Mouse (Mus musculus) neural tube, embryonic 15.5 days (tissue): ENCODE measurements around the gene Nup188. TPM values are rescaled to one million over a fixed set of nuclear protein-coding genes. Genes with fewer than 3 reads are reported as not detected.

Experiments used
- ATAC-seq: fragments of 200-750 bp; cut with Nextera tagmentation; 2 replicates; pipeline ENCODE4 v1.8.0; 2017; ENCODE audit warnings: mild to moderate bottlenecking, moderate TSS enrichment, moderate library complexity; ENCODE audit not compliant: low FRiP score
- H3K27ac ChIP-seq: fragments of 300-500 bp; sonication (generic); replicated peaks from 2 replicates; pipeline ENCODE4 v1.5.1; 2015; ENCODE audit warnings: mild to moderate bottlenecking, inconsistent platforms
- H3K27me3 ChIP-seq: fragments of 300-500 bp; sonication (generic); replicated peaks from 2 replicates; pipeline ENCODE4 v1.6.1; 2015; ENCODE audit warnings: inconsistent platforms
- H3K36me3 ChIP-seq: fragments of 300-500 bp; sonication (generic); 2 replicates; pipeline ENCODE4 v1.6.1; 2015; ENCODE audit warnings: inconsistent platforms
- H3K4me1 ChIP-seq: fragments of 300-500 bp; sonication (generic); 2 replicates; pipeline ENCODE4 v1.6.1; 2015; ENCODE audit warnings: inconsistent platforms
- H3K4me2 ChIP-seq: fragments of 300-500 bp; sonication (generic); 2 replicates; pipeline ENCODE4 v1.6.1; 2015; ENCODE audit warnings: inconsistent platforms, mild to moderate bottlenecking, moderate library complexity
- H3K4me3 ChIP-seq: fragments of 300-500 bp; sonication (generic); replicated peaks from 2 replicates; pipeline ENCODE4 v1.5.1; 2015; ENCODE audit warnings: mild to moderate bottlenecking, inconsistent platforms
- H3K9ac ChIP-seq: fragments of 300-500 bp; sonication (generic); replicated peaks from 2 replicates; pipeline ENCODE4 v1.6.1; 2015; ENCODE audit warnings: mild to moderate bottlenecking, inconsistent platforms
- H3K9me3 ChIP-seq: fragments of 300-500 bp; sonication (generic); replicated peaks from 2 replicates; pipeline ENCODE4 v1.6.1; 2016; ENCODE audit warnings: inconsistent platforms
- WGBS: fragments of 180-500 bp; shearing (Covaris S2); methylation state at CpG from one replicate; pipeline ENCODE4 v1.1.7; 2015; ENCODE audit warnings: mixed read lengths; 5-methylcytosine and 5-hydroxymethylcytosine counted together
- polyA plus RNA-seq: library from polyadenylated mRNA; unstranded; fragments of >200 nt; fragmentation: Nextera tagmentation; extraction: Ambion mirVana; gene quantifications from 2 replicates; pipeline ENCODE4 v1.2.1, GENCODE M21; 2015

The Nup188 gene
- polyA plus RNA-seq, 1 experiment from 2014 or later: 15.4 TPM

GRCm38 (mm10) chr2:30247036-30247435 is 39.2 kb upstream of the Nup188 start:
- peaks cover 34% of the 10 kb centered on the region for H3K4me1 ChIP-seq
- no peak overlapping the region for H3K4me2 ChIP-seq
- no peak overlapping the region for H3K27ac ChIP-seq
- peaks cover 57% of the 10 kb centered on the region for H3K36me3 ChIP-seq
- no peak for ATAC-seq
- H3K9me3 ChIP-seq: no peaks in the 10 kb centered on the region
- no peak overlapping the region for H3K4me3 ChIP-seq
- no peak overlapping the region for H3K9ac ChIP-seq
- WGBS: 94% methylated on average over 5 of the region's 5 CpGs
- no peaks in the 10 kb centered on the region for H3K27me3 ChIP-seq

- H3K9me3 ChIP-seq: no peaks in the 10 kb centered on the region
- H3K27ac ChIP-seq: no peak overlapping the region
- H3K27me3 ChIP-seq: no peaks in the 10 kb centered on the region
- WGBS: 69% methylated on average over 4 of the region's 4 CpGs
- ATAC-seq: no peak
- H3K4me1 ChIP-seq: peaks cover 29% of the 10 kb centered on the region
- no peak overlapping the region for H3K4me3 ChIP-seq
- peaks cover 51% of the 10 kb centered on the region for H3K36me3 ChIP-seq
- H3K4me2 ChIP-seq: no peak overlapping the region
- no peak overlapping the region for H3K9ac ChIP-seq
These were observed 38.5 kb upstream of the Nup188 start for GRCm38 (mm10) chr2:30247681-30248080.

GRCm38 (mm10) chr2:30249182-30249581 is 37.0 kb upstream of the Nup188 start:
- no peak overlapping the region for H3K27ac ChIP-seq
- no peak overlapping the region for H3K4me2 ChIP-seq
- ATAC-seq: no peak
- H3K36me3 ChIP-seq: peaks cover 41% of the 10 kb centered on the region
- 91% methylated on average over 3 of the region's 3 CpGs for WGBS
- H3K27me3 ChIP-seq: no peaks in the 10 kb centered on the region
- H3K4me3 ChIP-seq: no peak overlapping the region
- peaks cover 20% of the 10 kb centered on the region; the same call in 1 of the 2 replicates for H3K4me1 ChIP-seq
- no peaks in the 10 kb centered on the region for H3K9me3 ChIP-seq
- H3K9ac ChIP-seq: no peak overlapping the region

- WGBS: 85% methylated on average over 10 of the region's 10 CpGs
- peaks cover 43% of the 10 kb centered on the region for H3K36me3 ChIP-seq
These were observed 35.8 kb upstream of the Nup188 start for GRCm38 (mm10) chr2:30250166-30251128.

GRCm38 (mm10) chr2:30251417-30252104 is 34.6 kb upstream of the Nup188 start:
- Histone ChIP-seq H3K27me3 (no peaks in the 10 kb centered on the region), H3K27ac (no peak overlapping the region), H3K4me3 (no peak overlapping the region), H3K4me1 (peaks cover 20% of the 10 kb centered on the region; the same call in 1 of the 2 replicates), H3K36me3 (peaks cover 48% of the 10 kb centered on the region), H3K9me3 (no peaks in the 10 kb centered on the region), H3K9ac (no peak overlapping the region), H3K4me2 (no peak overlapping the region)
- ATAC-seq: no peak
- WGBS: 75% methylated on average over 5 of the region's 5 CpGs

More at GRCm38 (mm10) chr2:30250166-30251128, 35.8 kb upstream of the Nup188 start:
- no peak overlapping the region for H3K27ac ChIP-seq
- H3K27me3 ChIP-seq: no peaks in the 10 kb centered on the region
- H3K4me1 ChIP-seq: peaks cover 20% of the 10 kb centered on the region; the same call in 1 of the 2 replicates
- ATAC-seq: no peak
- no peak overlapping the region for H3K9ac ChIP-seq
- H3K4me2 ChIP-seq: no peak overlapping the region
- no peaks in the 10 kb centered on the region for H3K9me3 ChIP-seq
- H3K4me3 ChIP-seq: no peak overlapping the region

- 82% methylated on average over 3 of the region's 3 CpGs for WGBS
- Histone ChIP-seq H3K4me2 (no peak overlapping the region), H3K4me3 (no peak overlapping the region), H3K9ac (no peak overlapping the region), H3K9me3 (no peaks in the 10 kb centered on the region), H3K36me3 (peaks cover 58% of the 10 kb centered on the region), H3K27me3 (no peaks in the 10 kb centered on the region), H3K4me1 (peaks cover 16% of the 10 kb centered on the region; the same call in 1 of the 2 replicates), H3K27ac (no peak overlapping the region)
- no peak for ATAC-seq
These were observed 33.7 kb upstream of the Nup188 start for GRCm38 (mm10) chr2:30252521-30252920.

GRCm38 (mm10) chr2:30253809-30254208 is 32.4 kb upstream of the Nup188 start:
- ATAC-seq: no peak
- Histone ChIP-seq H3K27ac (no peak overlapping the region), H3K4me1 (peaks cover 22% of the 10 kb centered on the region; the same call in 1 of the 2 replicates), H3K9ac (no peak overlapping the region), H3K27me3 (no peaks in the 10 kb centered on the region), H3K9me3 (no peaks in the 10 kb centered on the region), H3K4me3 (no peak overlapping the region), H3K4me2 (no peak overlapping the region), H3K36me3 (peaks cover 64% of the 10 kb centered on the region)
- 84% methylated on average over 5 of the region's 5 CpGs for WGBS

GRCm38 (mm10) chr2:30255631-30256395 is 30.4 kb upstream of the Nup188 start:
- H3K36me3 ChIP-seq: peaks cover 69% of the 10 kb centered on the region
- no peaks in the 10 kb centered on the region for H3K9me3 ChIP-seq
- peaks cover 22% of the 10 kb centered on the region; the same call in 1 of the 2 replicates for H3K4me1 ChIP-seq
- H3K4me2 ChIP-seq: no peak overlapping the region
- no peak overlapping the region for H3K27ac ChIP-seq
- no peak for ATAC-seq
- no peak overlapping the region for H3K9ac ChIP-seq
- no peaks in the 10 kb centered on the region for H3K27me3 ChIP-seq
- H3K4me3 ChIP-seq: no peak overlapping the region
- WGBS: 97% methylated on average over 42 of the region's 42 CpGs

GRCm38 (mm10) chr2:30256616-30257350 is 29.4 kb upstream of the Nup188 start:
- H3K4me2 ChIP-seq: no peak overlapping the region
- WGBS: 96% methylated on average over 30 of the region's 30 CpGs
- H3K27ac ChIP-seq: no peak overlapping the region
- peaks cover 73% of the 10 kb centered on the region for H3K36me3 ChIP-seq
- H3K27me3 ChIP-seq: no peaks in the 10 kb centered on the region
- peaks cover 19% of the 10 kb centered on the region; the same call in 1 of the 2 replicates for H3K4me1 ChIP-seq
- no peak overlapping the region for H3K9ac ChIP-seq
- no peak for ATAC-seq
- no peaks in the 10 kb centered on the region for H3K9me3 ChIP-seq
- no peak overlapping the region for H3K4me3 ChIP-seq

- no peak overlapping the region for H3K27ac ChIP-seq
- peaks cover 81% of the 10 kb centered on the region for H3K36me3 ChIP-seq
- no peaks in the 10 kb centered on the region for H3K9me3 ChIP-seq
- H3K4me3 ChIP-seq: no peak overlapping the region
- no peak; the same call in 1 of the 2 replicates for ATAC-seq
- no peak overlapping the region for H3K4me2 ChIP-seq
- peaks cover 24% of the 10 kb centered on the region; the same call in 1 of the 2 replicates for H3K4me1 ChIP-seq
- H3K27me3 ChIP-seq: no peaks in the 10 kb centered on the region
- WGBS: 89% methylated on average over 7 of the region's 7 CpGs
- no peak overlapping the region for H3K9ac ChIP-seq
These were observed 28.3 kb upstream of the Nup188 start for GRCm38 (mm10) chr2:30257699-30258460.
